Mouse (Mus musculus) C2C12 (cell line): ENCODE measurements around the gene Parpbp.

ENCODE experiments used
- CTCF ChIP-seq: IDR thresholded peaks from one replicate; pipeline ENCODE4 v1.5.1; 2011; ENCODE audit not compliant: control insufficient read depth, insufficient read depth, insufficient read length
- MAX ChIP-seq: IDR thresholded peaks from one replicate; pipeline ENCODE4 v1.6.1; 2011; ENCODE audit warnings: mild to moderate bottlenecking, control low read depth
- MYOG ChIP-seq: IDR thresholded peaks from one replicate; pipeline ENCODE4 v1.6.1; 2011; ENCODE audit not compliant: control insufficient read depth, insufficient read length; ENCODE audit errors: extremely low read depth
- USF1 ChIP-seq: IDR thresholded peaks from one replicate; pipeline ENCODE4 v1.6.1; 2011; ENCODE audit warnings: low read depth, mild to moderate bottlenecking, control low read depth, moderate library complexity

- TF ChIP-seq USF1, result no peak
- TF ChIP-seq CTCF, result no peak
- TF ChIP-seq MAX, result no peak
- TF ChIP-seq MYOG, result no peak
Measured at GRCm38 (mm10) chr10:88067377-88067776, 79.4 kb downstream of the Parpbp start.
